Mouse (Mus musculus): ENCODE measurements around the gene Fry. TPM values are rescaled to one million over a fixed set of nuclear protein-coding genes. Genes with fewer than 3 reads are reported as not detected.

The Fry gene
- total and polyA plus RNA-seq, 3 experiments, result 43.8 to 153 (median 117) TPM

DNA sequence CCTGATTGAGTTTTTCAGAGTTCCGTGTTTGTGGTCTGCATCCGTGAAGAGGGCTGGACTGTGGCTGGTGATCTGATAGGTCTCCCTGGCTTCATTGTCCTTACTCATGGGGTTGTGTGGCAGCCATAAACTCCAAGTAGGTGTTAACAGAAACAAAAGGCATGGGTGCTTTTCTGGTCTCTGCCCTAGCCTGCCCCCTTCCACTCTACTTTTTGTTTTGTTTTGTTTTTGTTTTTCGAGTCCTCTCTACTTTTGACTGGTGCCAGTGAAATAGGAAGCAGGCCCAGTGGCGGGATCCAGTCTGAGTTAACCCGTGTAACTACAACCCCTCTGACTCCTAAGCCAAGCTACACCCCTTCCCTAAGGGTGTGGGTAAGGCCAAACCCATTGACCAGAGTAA is 48.4 kb downstream of the Fry start:
- Histone ChIP-seq H3K27ac (no peak overlapping the region), H3K36me3 (ENCODE audit: control insufficient read depth, insufficient read depth, low read length) (no peaks in the 10 kb centered on the region), H3K79me2 (replicated peaks; ENCODE audit: control insufficient read depth, insufficient read depth, low read length) (no peaks in the 10 kb centered on the region), H3K4me3 (no peak overlapping the region), H3K4me1 (ENCODE audit: control insufficient read depth, insufficient read depth, low read length) (peaks cover 1% of the 10 kb centered on the region; the same call in 1 of the 2 replicates), H3K27me3 (ENCODE audit: control insufficient read depth, insufficient read depth, low read length) (no peaks in the 10 kb centered on the region), H3K9ac (ENCODE audit: low read depth, low read length) (no peak overlapping the region)
- intact Hi-C loops (cut with DNase I), result loop anchor here (5.0 kb wide), 1 partner anchor 80 kb away; no protein-coding TSS in a partner anchor
- TF ChIP-seq CTCF (IDR thresholded peaks at IDR 0.05) (no peak), POLR2A (IDR thresholded peaks at IDR 0.05; ENCODE audit: insufficient read depth, low read depth, low read length) (no peak), EP300 (IDR thresholded peaks at IDR 0.05; ENCODE audit: insufficient read depth, low read depth, low read length) (no peak)
- WGBS, result 81% methylated on average over 5 of the region's 5 CpGs
- no peak for DNase-seq

DNA sequence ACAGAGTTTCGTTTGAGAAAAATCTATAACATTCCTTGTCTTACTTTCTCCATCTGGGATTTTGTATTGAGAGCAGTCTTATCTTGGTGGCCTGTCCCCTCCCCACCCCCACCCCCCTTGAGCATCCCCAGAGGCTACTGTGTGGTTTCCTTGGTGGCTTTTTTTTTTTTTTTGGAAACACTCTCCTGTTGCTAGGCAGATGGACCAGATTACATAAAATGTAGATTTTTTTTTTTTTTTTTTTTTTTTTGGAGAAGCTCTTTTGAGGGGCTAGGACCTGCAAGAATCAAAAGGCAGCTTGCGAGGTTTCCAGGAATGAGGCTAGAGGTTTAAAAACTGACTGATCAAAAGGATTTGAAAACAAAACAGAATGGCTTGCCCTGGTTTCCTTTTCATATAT is 48.8 kb downstream of the Fry start:
- H3K4me3 ChIP-seq, result no peak overlapping the region
- no peaks in the 10 kb centered on the region for H3K27me3 ChIP-seq (ENCODE audit: control insufficient read depth, insufficient read depth, low read length)
- no peaks in the 10 kb centered on the region for H3K36me3 ChIP-seq (ENCODE audit: control insufficient read depth, insufficient read depth, low read length)
- 67% methylated on average over 2 of the region's 2 CpGs for WGBS
- no peak for DNase-seq
- intact Hi-C loops (cut with DNase I), result loop anchor here (5.0 kb wide), 1 partner anchor 80 kb away; no protein-coding TSS in a partner anchor
- peaks cover 1% of the 10 kb centered on the region; the same call in 1 of the 2 replicates for H3K4me1 ChIP-seq (ENCODE audit: control insufficient read depth, insufficient read depth, low read length)
- TF ChIP-seq EP300 (IDR thresholded peaks at IDR 0.05; ENCODE audit: insufficient read depth, low read depth, low read length), result no peak
- TF ChIP-seq POLR2A (IDR thresholded peaks at IDR 0.05; ENCODE audit: insufficient read depth, low read depth, low read length), result no peak
- TF ChIP-seq CTCF (IDR thresholded peaks at IDR 0.05), result no peak
- no peak overlapping the region for H3K9ac ChIP-seq (ENCODE audit: low read depth, low read length)
- no peak overlapping the region for H3K27ac ChIP-seq
- H3K79me2 ChIP-seq (replicated peaks; ENCODE audit: control insufficient read depth, insufficient read depth, low read length), result no peaks in the 10 kb centered on the region

DNA sequence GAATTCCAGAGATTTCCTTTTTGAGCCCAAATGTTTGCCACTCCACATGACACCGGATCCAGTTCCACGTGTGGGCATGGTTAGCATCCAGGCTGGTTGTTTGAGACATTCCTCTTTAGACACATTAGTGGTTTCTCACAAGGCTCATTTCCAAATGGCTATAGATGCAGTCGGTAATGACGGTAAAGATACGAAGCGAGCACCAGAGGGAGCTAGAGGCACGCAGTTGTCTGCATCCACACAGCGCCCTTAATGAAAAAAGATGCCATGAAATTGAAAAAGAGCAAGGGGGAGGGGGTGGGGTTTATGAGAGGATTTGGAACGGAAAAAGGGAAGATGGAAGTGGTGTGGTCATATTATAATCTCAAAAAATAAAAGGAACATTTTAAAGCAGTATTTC is 50.3 kb downstream of the Fry start:
- H3K27me3 ChIP-seq (ENCODE audit: control insufficient read depth, insufficient read depth, low read length), result no peaks in the 10 kb centered on the region
- H3K36me3 ChIP-seq (ENCODE audit: control insufficient read depth, insufficient read depth, low read length), result no peaks in the 10 kb centered on the region
- TF ChIP-seq POLR2A (IDR thresholded peaks at IDR 0.05; ENCODE audit: insufficient read depth, low read depth, low read length) (no peak), EP300 (IDR thresholded peaks at IDR 0.05; ENCODE audit: insufficient read depth, low read depth, low read length) (peak; percentile 84; the same call in 1 of the 2 replicates), CTCF (IDR thresholded peaks at IDR 0.05) (peak; percentile 80)
- 4% methylated on average over 9 of the region's 9 CpGs for WGBS
- no peak overlapping the region for H3K4me3 ChIP-seq
- peak; percentile 61 to 65 for DNase-seq
- H3K4me1 ChIP-seq (ENCODE audit: control insufficient read depth, insufficient read depth, low read length), result peaks cover 1% of the 10 kb centered on the region; the same call in 1 of the 2 replicates
- intact Hi-C loops (cut with DNase I), result loop anchor here (2.0 to 5.0 kb wide), 3 partner anchors 64 to 258 kb away; no protein-coding TSS in a partner anchor
- H3K9ac ChIP-seq (ENCODE audit: low read depth, low read length), result no peak overlapping the region
- no peak overlapping the region for H3K27ac ChIP-seq
- H3K79me2 ChIP-seq (replicated peaks; ENCODE audit: control insufficient read depth, insufficient read depth, low read length), result no peaks in the 10 kb centered on the region

DNA sequence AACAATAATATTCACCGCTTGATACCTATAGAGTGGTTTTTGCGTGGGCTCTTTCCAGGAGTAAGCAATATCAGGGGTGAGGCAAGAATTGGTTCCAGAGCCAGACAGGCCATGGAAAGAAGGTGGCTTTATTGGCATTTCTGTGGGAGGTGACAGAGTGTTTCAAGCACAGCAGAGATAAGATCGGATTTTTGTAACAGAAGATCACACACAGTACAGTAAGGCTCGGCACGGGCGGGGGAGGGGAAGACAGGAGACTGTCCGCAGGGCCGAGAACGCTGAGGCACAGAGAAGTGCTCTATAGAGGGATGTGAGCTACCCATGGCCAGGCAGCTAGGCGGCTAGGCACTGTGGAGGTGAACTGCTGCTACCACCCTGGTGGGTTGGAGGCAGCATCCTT is 53.1 kb downstream of the Fry start:
- H3K27me3 ChIP-seq (ENCODE audit: control insufficient read depth, insufficient read depth, low read length), result no peaks in the 10 kb centered on the region
- H3K79me2 ChIP-seq (replicated peaks; ENCODE audit: control insufficient read depth, insufficient read depth, low read length), result no peaks in the 10 kb centered on the region
- DNase-seq, result no peak
- H3K36me3 ChIP-seq (ENCODE audit: control insufficient read depth, insufficient read depth, low read length), result no peaks in the 10 kb centered on the region
- H3K4me1 ChIP-seq (ENCODE audit: control insufficient read depth, insufficient read depth, low read length), result peaks cover 1% of the 10 kb centered on the region; the same call in 1 of the 2 replicates
- no peak overlapping the region for H3K4me3 ChIP-seq
- H3K27ac ChIP-seq, result no peak overlapping the region
- no peak for TF ChIP-seq POLR2A (IDR thresholded peaks at IDR 0.05; ENCODE audit: insufficient read depth, low read depth, low read length)
- intact Hi-C loops (cut with DNase I), result no loop called here
- WGBS, result 55% methylated on average over 10 of the region's 10 CpGs
- H3K9ac ChIP-seq (ENCODE audit: low read depth, low read length), result no peak overlapping the region

DNA sequence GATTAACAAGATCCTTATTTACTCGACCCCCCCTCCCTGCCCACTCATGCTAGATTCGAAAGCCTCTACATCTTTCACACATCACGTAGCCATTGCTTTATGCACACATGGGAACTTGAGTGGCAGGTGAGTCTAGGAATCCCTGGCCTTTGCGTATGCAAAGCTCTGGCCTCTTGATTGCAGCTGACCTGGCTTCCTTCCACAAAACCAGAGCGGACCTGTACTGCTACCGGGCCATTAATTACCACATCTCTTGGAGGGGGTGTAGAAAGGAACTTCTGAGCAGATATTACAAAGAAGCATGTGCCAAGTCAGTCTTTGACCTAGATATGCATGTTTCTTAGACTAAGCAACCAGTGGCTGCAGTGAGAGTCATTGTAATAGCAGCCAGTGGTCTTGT is 55.4 kb downstream of the Fry start:
- WGBS, result 58% methylated on average over 6 of the region's 6 CpGs
- intact Hi-C loops (cut with DNase I), result no loop called here

DNA sequence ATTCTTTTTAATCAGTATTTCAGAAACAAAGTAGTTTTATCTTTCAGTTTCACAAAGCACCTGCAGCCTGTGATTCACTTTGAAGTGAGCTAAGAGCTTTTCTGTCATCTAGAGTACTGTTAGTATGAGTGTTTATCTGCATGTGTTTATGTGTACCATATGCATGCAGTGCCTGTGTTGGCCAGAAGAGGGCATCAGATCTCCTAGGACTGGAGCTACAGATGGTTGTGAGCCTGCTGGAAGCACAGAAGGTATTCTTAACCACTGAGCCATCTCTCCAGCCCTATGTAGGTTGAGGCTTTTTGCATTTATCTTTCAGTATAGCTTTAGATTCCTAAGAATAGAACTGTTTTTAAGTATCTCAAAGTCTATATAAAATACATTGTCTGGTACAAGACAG is 56.5 kb downstream of the Fry start:
- no peak overlapping the region for H3K9ac ChIP-seq (ENCODE audit: low read depth, low read length)
- no peak for DNase-seq
- no peak overlapping the region for H3K27ac ChIP-seq
- H3K79me2 ChIP-seq (replicated peaks; ENCODE audit: control insufficient read depth, insufficient read depth, low read length), result no peaks in the 10 kb centered on the region
- intact Hi-C loops (cut with DNase I), result no loop called here
- no peak overlapping the region for H3K4me3 ChIP-seq
- no peaks in the 10 kb centered on the region for H3K27me3 ChIP-seq (ENCODE audit: control insufficient read depth, insufficient read depth, low read length)
- TF ChIP-seq POLR2A (IDR thresholded peaks at IDR 0.05; ENCODE audit: insufficient read depth, low read depth, low read length) (no peak), CTCF (IDR thresholded peaks at IDR 0.05) (0 out of 2 replicates have a peak, but pooled peaks have one; percentile 19)
- H3K4me1 ChIP-seq (ENCODE audit: control insufficient read depth, insufficient read depth, low read length), result peaks cover 4% of the 10 kb centered on the region
- H3K36me3 ChIP-seq (ENCODE audit: control insufficient read depth, insufficient read depth, low read length), result no peaks in the 10 kb centered on the region

More for the DNA sequence above, 55.4 kb downstream of the Fry start:
- DNase-seq, result no peak
- H3K36me3 ChIP-seq (ENCODE audit: control insufficient read depth, insufficient read depth, low read length), result no peaks in the 10 kb centered on the region
- H3K4me3 ChIP-seq, result no peak overlapping the region
- H3K4me1 ChIP-seq (ENCODE audit: control insufficient read depth, insufficient read depth, low read length), result peaks cover 1% of the 10 kb centered on the region
- H3K27ac ChIP-seq, result no peak overlapping the region
- H3K9ac ChIP-seq (ENCODE audit: low read depth, low read length), result no peak overlapping the region
- no peaks in the 10 kb centered on the region for H3K27me3 ChIP-seq (ENCODE audit: control insufficient read depth, insufficient read depth, low read length)
- no peak for TF ChIP-seq EP300 (IDR thresholded peaks at IDR 0.05; ENCODE audit: insufficient read depth, low read depth, low read length)
- TF ChIP-seq CTCF (IDR thresholded peaks at IDR 0.05), result no peak
- TF ChIP-seq POLR2A (IDR thresholded peaks at IDR 0.05; ENCODE audit: insufficient read depth, low read depth, low read length), result no peak
- no peaks in the 10 kb centered on the region for H3K79me2 ChIP-seq (replicated peaks; ENCODE audit: control insufficient read depth, insufficient read depth, low read length)
